Mouse (Mus musculus) C2C12 (cell line): ENCODE measurements at regions not wholly inside any gene's neighbourhood (a gene's known extent, or its start where the extent isn't known, plus 50 kb on each side); places are given as distances from the start of the nearest gene placed in this dataset.

Experiments
- H3K27me3 ChIP-seq: one replicate; pipeline ENCODE4 v1.6.1; 2011; ENCODE audit not compliant: control insufficient read depth, insufficient read depth, insufficient read length
- H3K36me3 ChIP-seq: one replicate; pipeline ENCODE4 v1.6.1; 2011; ENCODE audit not compliant: control insufficient read depth, insufficient read depth
- H3K4me3 ChIP-seq: one replicate; pipeline ENCODE4 v1.5.1; 2011; ENCODE audit warnings: mild to moderate bottlenecking, control low read depth; ENCODE audit not compliant: poor library complexity, insufficient read depth, severe bottlenecking
- H3K79me2 ChIP-seq: one replicate; pipeline ENCODE4 v1.6.1; 2011; ENCODE audit not compliant: control insufficient read depth, insufficient read depth
- H3K79me3 ChIP-seq: one replicate; pipeline ENCODE4 v1.6.1; 2011; ENCODE audit warnings: low read depth, control low read depth
- H3ac ChIP-seq: one replicate; pipeline ENCODE3; 2011; ENCODE audit warnings: low read depth; ENCODE audit not compliant: control insufficient read depth, insufficient read length
- CEBPB ChIP-seq: IDR thresholded peaks from one replicate; pipeline ENCODE4 v1.6.1; 2011; ENCODE audit warnings: low read depth, mild to moderate bottlenecking, control low read depth, moderate library complexity
- CTCF ChIP-seq: IDR thresholded peaks from one replicate; pipeline ENCODE4 v1.5.1; 2011; ENCODE audit not compliant: control insufficient read depth, insufficient read depth, insufficient read length
- FOSL1 ChIP-seq: IDR thresholded peaks from one replicate; pipeline ENCODE4 v1.8.0; 2011; ENCODE audit warnings: mild to moderate bottlenecking, low read length; ENCODE audit not compliant: poor library complexity, insufficient read depth, severe bottlenecking
- MAX ChIP-seq: IDR thresholded peaks from one replicate; pipeline ENCODE4 v1.6.1; 2011; ENCODE audit warnings: mild to moderate bottlenecking, control low read depth
- MYOD1 ChIP-seq: IDR thresholded peaks from one replicate; pipeline ENCODE4 v1.6.1; 2011; ENCODE audit warnings: low read depth; ENCODE audit not compliant: control insufficient read depth, insufficient read length
- MYOG ChIP-seq: IDR thresholded peaks from one replicate; pipeline ENCODE4 v1.6.1; 2011; ENCODE audit not compliant: control insufficient read depth, insufficient read length; ENCODE audit errors: extremely low read depth
- USF1 ChIP-seq: IDR thresholded peaks from one replicate; pipeline ENCODE4 v1.6.1; 2011; ENCODE audit warnings: low read depth, mild to moderate bottlenecking, control low read depth, moderate library complexity

GRCm38 (mm10) chr1:61233476-61234297 lies 256.0 kb downstream of the Icos start:
- Histone ChIP-seq H3K79me3 (no peaks in the 10 kb centered on the region), H3K36me3 (no peaks in the 10 kb centered on the region), H3K4me3 (no peak overlapping the region), H3K79me2 (no peaks in the 10 kb centered on the region), H3ac (no peak overlapping the region), H3K27me3 (no peaks in the 10 kb centered on the region)
- TF ChIP-seq MYOG (no peak), MYOD1 (no peak), CEBPB (no peak), MAX (no peak), USF1 (no peak), CTCF (no peak), FOSL1 (no peak)

DNA sequence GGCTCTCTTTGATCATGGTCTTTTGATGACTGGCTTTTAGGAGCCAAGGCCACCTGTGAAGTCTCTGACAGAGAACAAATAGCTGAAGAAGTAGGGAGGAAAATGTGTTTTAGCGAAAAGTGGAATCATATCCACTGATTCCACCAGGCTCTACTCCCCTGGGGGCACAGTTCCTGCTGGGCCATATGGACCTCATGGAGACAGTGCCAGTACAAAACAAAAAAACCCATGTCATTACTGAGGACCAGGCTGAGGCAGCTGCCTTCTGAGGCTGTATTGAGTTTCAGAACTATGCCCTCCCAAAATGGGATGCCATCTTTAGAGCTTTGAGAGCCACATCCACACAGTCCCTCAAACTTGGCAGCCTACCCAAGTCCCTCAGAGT lies 256.6 kb downstream of the Icos start:
- no peak for TF ChIP-seq FOSL1
- TF ChIP-seq CEBPB, result no peak
- TF ChIP-seq CTCF, result no peak
- TF ChIP-seq MAX, result no peak
- no peak for TF ChIP-seq USF1
- no peak for TF ChIP-seq MYOG
- TF ChIP-seq MYOD1, result no peak
- Histone ChIP-seq H3ac (no peak overlapping the region), H3K79me3 (no peaks in the 10 kb centered on the region), H3K36me3 (no peaks in the 10 kb centered on the region), H3K27me3 (no peaks in the 10 kb centered on the region), H3K79me2 (no peaks in the 10 kb centered on the region), H3K4me3 (no peak overlapping the region)

DNA sequence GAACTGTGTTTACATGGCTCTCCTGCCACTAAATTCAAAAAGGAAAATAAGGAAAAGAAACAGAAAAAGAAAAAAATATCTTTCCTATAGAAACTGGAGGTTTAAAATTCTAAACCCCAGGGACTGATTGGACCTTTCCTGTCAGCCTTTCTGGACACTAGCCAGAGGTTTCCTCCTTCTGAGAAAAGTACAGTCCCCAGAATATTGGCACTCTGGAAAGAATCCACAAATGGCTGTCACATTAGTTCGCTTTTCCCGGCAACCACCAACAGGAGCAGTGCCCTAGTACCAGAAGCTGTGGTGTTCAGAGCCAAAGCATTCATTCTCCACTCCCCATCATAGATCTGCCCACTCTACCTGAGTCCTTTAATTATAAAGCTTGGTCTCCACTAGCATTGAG lies 258.8 kb downstream of the Icos start:
- H3K79me3 ChIP-seq, result no peaks in the 10 kb centered on the region
- no peak overlapping the region for H3K4me3 ChIP-seq
- H3ac ChIP-seq, result no peak overlapping the region
- H3K27me3 ChIP-seq, result no peaks in the 10 kb centered on the region
- no peaks in the 10 kb centered on the region for H3K36me3 ChIP-seq
- no peaks in the 10 kb centered on the region for H3K79me2 ChIP-seq
- TF ChIP-seq MAX, result no peak

GRCm38 (mm10) chr1:61238668-61239067 lies 260.9 kb downstream of the Icos start:
- Histone ChIP-seq H3K79me3 (no peaks in the 10 kb centered on the region), H3K36me3 (no peaks in the 10 kb centered on the region), H3ac (no peak overlapping the region), H3K4me3 (no peak overlapping the region), H3K27me3 (no peaks in the 10 kb centered on the region), H3K79me2 (no peaks in the 10 kb centered on the region)
- TF ChIP-seq MAX (no peak), MYOG (no peak)

- no peak overlapping the region for H3ac ChIP-seq
- H3K36me3 ChIP-seq, result no peaks in the 10 kb centered on the region
- H3K4me3 ChIP-seq, result no peak overlapping the region
- no peak for TF ChIP-seq CEBPB
- no peak for TF ChIP-seq MYOG
- no peak for TF ChIP-seq CTCF
- TF ChIP-seq MAX, result no peak
- TF ChIP-seq MYOD1, result no peak
- TF ChIP-seq FOSL1, result no peak
- no peak for TF ChIP-seq USF1
- no peaks in the 10 kb centered on the region for H3K79me3 ChIP-seq
- H3K27me3 ChIP-seq, result no peaks in the 10 kb centered on the region
- no peaks in the 10 kb centered on the region for H3K79me2 ChIP-seq
Measured at GRCm38 (mm10) chr1:61257561-61257960, 279.8 kb downstream of the Icos start.

- H3K4me3 ChIP-seq, result no peak overlapping the region
- no peak for TF ChIP-seq CTCF
- TF ChIP-seq USF1, result no peak
- no peak for TF ChIP-seq FOSL1
- TF ChIP-seq MYOD1, result no peak
- no peak for TF ChIP-seq MAX
- TF ChIP-seq MYOG, result no peak
- TF ChIP-seq CEBPB, result no peak
- H3K79me2 ChIP-seq, result no peaks in the 10 kb centered on the region
- H3K79me3 ChIP-seq, result no peaks in the 10 kb centered on the region
- H3K27me3 ChIP-seq, result peaks cover 4% of the 10 kb centered on the region
- H3ac ChIP-seq, result no peak overlapping the region
- H3K36me3 ChIP-seq, result no peaks in the 10 kb centered on the region
Measured at GRCm38 (mm10) chr1:61263466-61263865, 285.7 kb downstream of the Icos start.
